Mouse (Mus musculus): Measurements from ENCODE around the gene Dnajc15.

DNA sequence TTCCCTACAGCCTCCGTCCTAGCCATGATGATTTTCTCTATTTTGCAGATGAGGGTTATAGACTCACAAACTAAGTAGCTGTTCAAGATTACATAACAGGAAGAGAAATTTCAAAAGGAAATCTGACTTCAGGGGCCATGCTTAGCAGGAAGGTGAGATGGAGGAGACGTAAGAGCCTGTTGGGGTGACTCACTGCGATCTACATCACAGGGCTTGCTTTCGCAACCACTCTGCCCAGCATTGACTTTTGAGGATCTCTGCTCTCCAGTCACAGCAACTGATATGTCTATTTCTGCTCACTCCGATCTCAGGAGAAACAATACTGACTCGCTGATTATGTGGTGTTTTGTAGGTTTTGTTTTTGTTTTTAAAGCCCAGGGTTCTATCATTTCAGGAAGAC, 49.8 kb downstream of the Dnajc15 start:
- TF ChIP-seq POLR2A (IDR thresholded peaks at IDR 0.05; ENCODE audit: low read depth, low read length) (no peak), CTCF (IDR thresholded peaks at IDR 0.05; ENCODE audit: borderline replicate concordance, insufficient read depth, low read length) (no peak)

Measured in embryonic fibroblast, embryonic 13.5 days (primary cell).